Mouse (Mus musculus) MEL-GATA-1-ER (cell line): ENCODE data around the gene A430089I19Rik.
"Not testable (repeated sequence)": the region's sequence is repeated elsewhere in the genome, so short reads cannot be mapped to it uniquely, and the experiment has no call there.

Experiments
- DNase-seq: peaks from one replicate; pipeline ENCODE4 v3.0.0-alpha.2; 2012; ENCODE audit warnings: low read depth; ENCODE audit errors: extremely low read depth

A430089I19Rik gene

DNA sequence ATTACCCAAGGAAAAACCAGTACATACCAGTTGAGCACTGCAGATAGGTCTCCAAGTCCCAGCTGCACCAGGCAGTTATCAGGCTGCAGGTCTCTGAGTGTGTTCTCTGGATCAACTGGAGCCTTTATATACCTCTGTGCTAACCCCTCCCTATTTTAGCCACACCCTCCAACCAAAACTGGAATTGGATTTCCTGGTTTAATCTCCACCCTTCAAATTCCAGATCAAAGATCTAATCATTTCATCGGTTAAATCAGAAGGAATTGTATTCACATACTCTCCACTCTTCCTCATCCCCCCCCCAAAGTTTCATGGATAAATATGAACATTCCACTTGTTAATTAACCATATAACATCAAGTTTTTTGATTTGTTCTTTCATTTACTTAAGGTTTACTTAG, at the start of gene A430089I19Rik:
Gene A430089I19Rik, minus strand, starts transcription at position 101 of the 400 bp plus-strand sequence.
- not testable (repeated sequence) for DNase-seq

DNA sequence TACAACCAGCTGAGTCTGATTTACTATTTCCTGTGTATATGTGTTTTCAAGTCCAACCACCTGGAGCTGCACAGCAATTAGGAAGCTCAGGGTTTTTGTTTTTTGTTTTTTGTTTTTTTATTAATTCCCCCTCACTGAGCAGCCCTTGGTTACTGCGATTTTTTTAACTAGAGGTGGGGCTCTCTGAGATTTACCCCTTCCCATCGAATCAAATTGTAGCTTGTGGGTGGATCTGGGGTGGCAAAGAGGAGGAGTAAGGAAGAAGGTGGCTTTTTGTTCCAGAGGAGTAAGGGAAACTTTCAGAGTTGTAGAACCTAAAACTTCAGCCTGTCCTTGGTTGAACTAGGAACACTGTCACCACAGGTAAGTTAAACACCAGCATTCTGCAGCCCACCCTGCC, 32.9 kb upstream of the A430089I19Rik start, which contains the start of gene AA792892:
Gene AA792892, plus strand, starts transcription at position 301 of the 400 bp plus-strand sequence.
- not testable (repeated sequence) for DNase-seq

DNA sequence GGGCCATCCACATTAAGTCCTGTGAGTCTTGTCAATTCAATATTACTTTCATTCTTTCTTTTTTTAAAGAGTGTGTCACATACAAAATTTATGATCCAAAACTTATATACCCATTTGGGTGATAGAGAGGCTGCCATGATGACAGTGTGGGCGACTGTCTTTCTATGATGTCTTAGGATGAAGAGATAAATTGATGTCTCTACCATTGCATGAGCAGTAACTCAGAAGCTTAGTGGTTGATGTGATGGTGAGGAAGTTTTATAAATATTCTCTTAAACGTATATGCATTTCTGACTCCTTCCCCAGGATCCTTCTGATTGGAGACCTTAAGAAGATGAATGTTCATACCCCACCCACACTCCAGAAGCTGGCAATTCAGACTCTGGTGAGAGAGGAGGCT, 7.5 kb upstream of the A430089I19Rik start, which contains the start of gene Gm6502:
Gene Gm6502, plus strand, starts transcription at position 301 of the 400 bp plus-strand sequence.
- not testable (repeated sequence) for DNase-seq
